ENCODE assay signal across 19 mouse cellular contexts in the genomic region with DNA sequence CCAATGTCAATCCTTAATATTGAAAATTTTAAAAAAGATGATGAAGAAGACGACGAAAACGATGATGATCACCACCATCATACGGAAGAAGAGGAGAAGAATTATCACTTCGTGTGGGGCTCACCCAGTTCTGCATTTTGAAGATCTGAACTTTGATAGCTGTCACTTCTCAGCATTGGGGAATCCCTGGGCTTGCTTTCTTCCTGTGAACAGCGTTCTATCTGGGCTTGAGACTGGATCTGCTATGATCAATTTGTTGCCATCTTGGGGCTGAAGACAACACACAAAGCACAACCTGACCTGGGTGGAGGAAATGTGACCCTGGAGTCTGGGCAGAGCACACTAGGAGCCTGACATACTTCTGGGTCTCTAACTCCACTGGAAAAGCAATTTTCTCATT. TPM values are rescaled to one million over a fixed set of nuclear protein-coding genes. Genes with fewer than 3 reads are reported as not detected.
"Had no signal": no experiment of that assay in that cellular context is flagged by ENCODE, and none has a peak within 500 bp of the region (broad histone marks: within the 10 kb centered on the region; RNA-seq: fewer than 3 reads in every experiment).

No protein-coding gene starts in this region.

- H3K4me3 ChIP-seq: lung, embryonic 15.5 days; megakaryocyte, embryonic 14.5 days; midbrain, embryonic 13.5 days; midbrain, embryonic 15.5 days; neural tube, embryonic 12.5 days; stomach, embryonic 15.5 days had no signal

- H3K27me3 ChIP-seq: lung, embryonic 15.5 days; megakaryocyte, embryonic 14.5 days; midbrain, embryonic 13.5 days; midbrain, embryonic 15.5 days; neural tube, embryonic 12.5 days; stomach, embryonic 15.5 days had no signal

- H3K27ac ChIP-seq: lung, embryonic 15.5 days; macrophage; midbrain, embryonic 13.5 days; midbrain, embryonic 15.5 days; neural tube, embryonic 12.5 days; stomach, embryonic 15.5 days; stomach, postnatal 0 days had no signal

- H3K4me1 ChIP-seq: lung, embryonic 15.5 days; megakaryocyte, embryonic 14.5 days; midbrain, embryonic 13.5 days; neural tube, embryonic 12.5 days; stomach, embryonic 15.5 days had no signal

- H3K9ac ChIP-seq: lung, embryonic 15.5 days; midbrain, embryonic 13.5 days; midbrain, embryonic 15.5 days; neural tube, embryonic 12.5 days; stomach, embryonic 15.5 days had no signal

- DNase-seq: lung, adult 2 months; lung, postnatal 14 days; lung, postnatal 36 days; right cerebral cortex, postnatal 14 days; thymus, adult 2 months; thymus, postnatal 36 days had no signal

- H3K36me3 ChIP-seq: lung, embryonic 15.5 days; midbrain, embryonic 13.5 days; midbrain, embryonic 15.5 days; neural tube, embryonic 12.5 days; stomach, embryonic 15.5 days had no signal

- ATAC-seq: lung, postnatal 0 days; midbrain, embryonic 13.5 days; midbrain, embryonic 15.5 days had no signal

- H3K4me2 ChIP-seq: lung, embryonic 15.5 days; midbrain, embryonic 11.5 days; midbrain, embryonic 13.5 days; midbrain, embryonic 15.5 days; neural tube, embryonic 12.5 days; stomach, embryonic 15.5 days had no signal

- H3K9me3 ChIP-seq: lung, embryonic 15.5 days; midbrain, embryonic 13.5 days; midbrain, embryonic 15.5 days; neural tube, embryonic 12.5 days; stomach, embryonic 15.5 days had no signal

RNA-seq across cellular contexts. Expression of gene Tnfsf11, which starts 43.0 kb away (rescaled TPM):
- total RNA-seq: megakaryocyte progenitor cell, adult 5-6 weeks; monocyte, adult 5-6 weeks had no signal
- polyA plus RNA-seq: macrophage; neural tube, embryonic 12.5 days; stomach, postnatal 0 days; testis, adult 2 months had no signal
